Mouse (Mus musculus): Measurements from ENCODE around the gene Dnajb14. TPM values are rescaled to one million over a fixed set of nuclear protein-coding genes. Genes with fewer than 3 reads are reported as not detected.
A peak's percentile ranks its signal among the peaks of the same experiment; 100 is the strongest.

Dnajb14 gene
- polyA plus RNA-seq, 1 experiment from 2014 or later: 11.1 TPM

DNA sequence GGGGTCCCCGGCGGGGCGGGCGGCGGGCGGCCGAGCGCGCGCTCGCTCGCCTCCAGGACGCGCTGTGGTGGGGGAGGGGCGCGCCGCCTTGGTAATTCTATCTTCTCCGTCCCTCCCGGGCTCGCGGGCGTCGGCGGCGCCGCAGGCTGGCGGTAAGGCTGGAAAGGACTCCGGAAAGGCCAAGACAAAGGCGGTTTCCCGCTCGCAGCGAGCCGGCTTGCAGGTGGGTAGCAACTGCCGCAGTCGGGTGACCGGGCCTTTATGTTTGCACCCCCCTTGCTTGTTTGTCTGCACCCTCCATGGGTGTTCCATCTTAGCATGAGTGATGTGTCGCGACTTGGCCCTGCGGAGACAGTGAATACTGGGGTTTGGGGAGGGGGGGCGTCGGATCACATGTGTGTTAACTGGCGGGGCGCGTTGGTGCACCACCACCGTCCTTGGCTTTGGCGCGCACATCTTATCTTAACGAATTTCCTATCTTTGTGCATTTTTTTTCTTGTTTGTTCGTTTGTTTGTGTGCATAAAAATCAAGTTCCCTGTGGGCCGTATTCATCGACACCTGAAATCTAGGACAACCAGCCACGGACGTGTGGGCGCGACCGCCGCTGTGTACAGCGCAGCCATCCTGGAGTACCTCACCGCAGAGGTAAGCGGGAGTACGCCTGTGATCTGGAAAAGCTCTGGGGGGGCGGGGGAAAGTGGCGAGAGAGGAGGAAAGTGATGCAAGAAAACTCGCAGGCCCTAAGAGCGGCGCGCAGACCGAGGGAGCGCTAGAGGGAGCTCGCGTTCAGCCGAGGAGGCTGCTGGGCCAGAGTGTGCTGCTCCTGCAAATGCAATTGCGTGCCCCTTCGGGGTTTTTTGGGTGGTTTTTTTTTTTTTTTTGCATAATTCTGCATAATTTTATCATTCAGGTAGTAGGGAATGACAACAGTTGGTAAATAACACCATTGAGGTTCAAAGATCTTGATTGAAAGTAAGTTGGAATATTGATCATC is 2.2 kb upstream of the Dnajb14 start:
- peak overlapping the region; percentile 93 for H3K4me3 ChIP-seq (ENCODE audit: low read depth, low read length)
- peak overlapping the region; percentile 95 for H3K27ac ChIP-seq (ENCODE audit: low read depth, low read length)

DNA sequence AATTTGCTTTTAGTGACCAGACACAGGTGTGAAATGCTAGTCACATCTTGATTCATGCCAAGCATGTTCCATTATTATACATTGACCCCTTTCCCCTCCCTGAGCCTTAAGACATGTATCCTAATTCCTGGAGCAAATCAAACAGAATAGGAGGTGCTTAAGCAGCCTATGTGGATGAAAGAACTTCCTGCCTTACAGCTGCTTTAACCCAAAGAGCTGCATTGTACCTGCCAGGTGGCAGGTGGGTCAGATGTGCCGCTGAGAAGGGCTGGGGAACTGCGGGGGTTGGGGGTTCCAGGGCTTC is 390 bp upstream of the Dnajb14 start:
- Histone ChIP-seq H3K4me2 (replicated peaks; ENCODE audit: low read depth) (peak overlapping the region; percentile 78), H3K9ac (ENCODE audit: low read depth, low read length) (peak overlapping the region; percentile 95), H3K27me3 (replicated peaks; ENCODE audit: control insufficient read depth, insufficient read depth, low read length) (no peaks in the 10 kb centered on the region), H3K4me1 (replicated peaks; ENCODE audit: control insufficient read depth, insufficient read depth, low read length) (no peaks in the 10 kb centered on the region), H3K27ac (ENCODE audit: low read depth, low read length) (peak overlapping the region; percentile 98), H3K9me3 (ENCODE audit: control insufficient read depth) (no peaks in the 10 kb centered on the region), H3K4me3 (ENCODE audit: low read depth, low read length) (peak overlapping the region; percentile 61), H3K36me3 (ENCODE audit: control insufficient read depth, insufficient read depth) (no peaks in the 10 kb centered on the region)
- no peak for TF ChIP-seq CTCF (IDR thresholded peaks at IDR 0.05; ENCODE audit: low read depth)
- no peak for ATAC-seq
- WGBS: 0% methylated on average over 2 of the region's 2 CpGs

More for the DNA sequence above, 2.2 kb upstream of the Dnajb14 start:
- ATAC-seq: peak; percentile 51
- 0% methylated on average over 60 of the region's 74 CpGs for WGBS
- Histone ChIP-seq H3K4me1 (replicated peaks; ENCODE audit: control insufficient read depth, insufficient read depth, low read length) (0 out of 2 replicates have a peak, but pooled peaks cover 1% of the 10 kb centered on the region), H3K9me3 (ENCODE audit: control insufficient read depth) (no peaks in the 10 kb centered on the region), H3K27me3 (replicated peaks; ENCODE audit: control insufficient read depth, insufficient read depth, low read length) (no peaks in the 10 kb centered on the region), H3K9ac (ENCODE audit: low read depth, low read length) (peak overlapping the region; percentile 97), H3K4me2 (replicated peaks; ENCODE audit: low read depth) (peak overlapping the region; percentile 78), H3K36me3 (ENCODE audit: control insufficient read depth, insufficient read depth) (no peaks in the 10 kb centered on the region)
- peak; percentile 93 for TF ChIP-seq CTCF (IDR thresholded peaks at IDR 0.05; ENCODE audit: low read depth)

DNA sequence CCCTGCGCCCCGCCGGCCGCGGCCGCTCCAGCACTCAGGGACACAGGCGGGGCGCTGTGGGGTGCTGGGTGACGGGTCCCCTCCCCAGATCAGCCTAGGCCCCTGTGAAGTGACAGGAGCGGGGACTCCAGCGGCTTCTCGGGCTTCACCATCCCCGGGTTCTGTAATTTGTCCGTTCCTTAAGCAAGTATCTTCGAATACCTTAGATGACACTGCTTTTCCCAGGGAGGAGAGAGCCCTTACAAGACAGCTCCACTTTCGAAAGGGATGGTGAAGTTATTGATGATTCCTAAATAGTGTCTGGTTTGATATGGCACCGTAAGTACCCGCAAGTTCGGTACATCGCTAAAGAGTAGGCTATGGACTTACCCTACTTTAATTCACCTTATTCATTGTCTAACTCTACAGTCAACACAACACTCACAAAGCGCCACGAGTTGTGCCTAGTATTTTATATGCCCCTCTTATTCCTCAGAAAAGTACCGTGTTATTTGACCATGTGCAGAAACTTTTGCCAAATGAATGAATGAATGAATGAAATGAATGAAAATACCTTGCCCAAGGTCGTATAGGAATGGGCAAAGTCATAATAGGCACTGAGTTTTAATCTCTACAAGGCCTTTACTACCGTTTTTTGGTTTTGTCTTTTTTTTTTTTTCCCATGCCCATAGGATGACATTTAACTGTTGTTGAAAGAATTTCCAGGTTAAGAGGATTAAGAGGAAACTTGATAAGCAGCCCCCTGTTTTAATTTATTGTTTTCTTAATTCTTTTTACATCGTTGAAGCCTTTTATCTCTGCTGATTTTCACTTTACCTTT is 829 bp downstream of the Dnajb14 start:
- WGBS: 3% methylated on average over 23 of the region's 26 CpGs
- Histone ChIP-seq H3K4me2 (replicated peaks; ENCODE audit: low read depth) (peak overlapping the region; percentile 78), H3K9me3 (ENCODE audit: control insufficient read depth) (no peaks in the 10 kb centered on the region), H3K27ac (ENCODE audit: low read depth, low read length) (peak overlapping the region; percentile 98), H3K9ac (ENCODE audit: low read depth, low read length) (peak overlapping the region; percentile 95), H3K36me3 (ENCODE audit: control insufficient read depth, insufficient read depth) (no peaks in the 10 kb centered on the region), H3K27me3 (replicated peaks; ENCODE audit: control insufficient read depth, insufficient read depth, low read length) (no peaks in the 10 kb centered on the region), H3K4me1 (replicated peaks; ENCODE audit: control insufficient read depth, insufficient read depth, low read length) (no peaks in the 10 kb centered on the region), H3K4me3 (ENCODE audit: low read depth, low read length) (peak overlapping the region; percentile 61)
- no peak for TF ChIP-seq CTCF (IDR thresholded peaks at IDR 0.05; ENCODE audit: low read depth)
- no peak for ATAC-seq

DNA sequence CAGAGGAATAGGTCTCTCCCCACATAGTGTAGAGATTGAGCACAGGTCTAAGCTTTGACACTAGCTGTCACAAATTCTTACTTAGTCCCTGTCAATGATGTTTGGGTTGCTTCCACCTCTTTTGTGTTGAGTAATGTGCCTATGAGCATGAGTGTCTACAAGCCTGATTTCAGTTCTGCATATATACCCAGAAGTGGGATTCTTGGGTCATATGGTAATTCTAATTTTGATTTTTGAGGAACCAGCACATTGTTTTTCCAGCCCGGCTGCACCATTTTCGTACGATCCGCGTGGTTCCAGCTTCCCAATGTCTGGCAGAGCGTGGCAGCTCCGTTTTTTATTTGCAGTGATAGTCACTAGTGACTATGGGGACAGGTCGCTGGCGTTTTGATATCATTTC is 1.9 kb downstream of the Dnajb14 start:
- H3K36me3 ChIP-seq (ENCODE audit: control insufficient read depth, insufficient read depth): no peaks in the 10 kb centered on the region
- WGBS: 89% methylated on average over 9 of the region's 9 CpGs
- TF ChIP-seq CTCF (IDR thresholded peaks at IDR 0.05; ENCODE audit: low read depth): no peak
- H3K9me3 ChIP-seq (ENCODE audit: control insufficient read depth): no peaks in the 10 kb centered on the region
- H3K4me3 ChIP-seq (ENCODE audit: low read depth, low read length): no peak overlapping the region
- ATAC-seq: no peak
- H3K27me3 ChIP-seq (replicated peaks; ENCODE audit: control insufficient read depth, insufficient read depth, low read length): no peaks in the 10 kb centered on the region
- no peak overlapping the region for H3K9ac ChIP-seq (ENCODE audit: low read depth, low read length)
- H3K4me1 ChIP-seq (replicated peaks; ENCODE audit: control insufficient read depth, insufficient read depth, low read length): no peaks in the 10 kb centered on the region
- no peak overlapping the region for H3K27ac ChIP-seq (ENCODE audit: low read depth, low read length)
- H3K4me2 ChIP-seq (replicated peaks; ENCODE audit: low read depth): no peak overlapping the region

- ATAC-seq: no peak
Measured at GRCm38 (mm10) chr3:137879313-137879712, 11.8 kb downstream of the Dnajb14 start.

GRCm38 (mm10) chr3:137880109-137880748 is 12.8 kb downstream of the Dnajb14 start:
- no peak for TF ChIP-seq CTCF (IDR thresholded peaks at IDR 0.05; ENCODE audit: low read depth)
- Histone ChIP-seq H3K4me1 (replicated peaks; ENCODE audit: control insufficient read depth, insufficient read depth, low read length) (no peaks in the 10 kb centered on the region), H3K4me2 (replicated peaks; ENCODE audit: low read depth) (no peak overlapping the region), H3K9me3 (ENCODE audit: control insufficient read depth) (no peaks in the 10 kb centered on the region), H3K36me3 (ENCODE audit: control insufficient read depth, insufficient read depth) (no peaks in the 10 kb centered on the region), H3K27ac (ENCODE audit: low read depth, low read length) (no peak overlapping the region), H3K4me3 (ENCODE audit: low read depth, low read length) (no peak overlapping the region), H3K27me3 (replicated peaks; ENCODE audit: control insufficient read depth, insufficient read depth, low read length) (no peaks in the 10 kb centered on the region), H3K9ac (ENCODE audit: low read depth, low read length) (no peak overlapping the region)
- no peak for ATAC-seq
- WGBS: 78% methylated on average over 4 of the region's 4 CpGs

More at GRCm38 (mm10) chr3:137879313-137879712, 11.8 kb downstream of the Dnajb14 start:
- 58% methylated on average over 3 of the region's 3 CpGs for WGBS
- TF ChIP-seq CTCF (IDR thresholded peaks at IDR 0.05; ENCODE audit: low read depth): no peak
- Histone ChIP-seq H3K4me2 (replicated peaks; ENCODE audit: low read depth) (no peak overlapping the region), H3K4me1 (replicated peaks; ENCODE audit: control insufficient read depth, insufficient read depth, low read length) (no peaks in the 10 kb centered on the region), H3K27me3 (replicated peaks; ENCODE audit: control insufficient read depth, insufficient read depth, low read length) (no peaks in the 10 kb centered on the region), H3K9me3 (ENCODE audit: control insufficient read depth) (no peaks in the 10 kb centered on the region), H3K27ac (ENCODE audit: low read depth, low read length) (no peak overlapping the region), H3K4me3 (ENCODE audit: low read depth, low read length) (no peak overlapping the region), H3K36me3 (ENCODE audit: control insufficient read depth, insufficient read depth) (no peaks in the 10 kb centered on the region), H3K9ac (ENCODE audit: low read depth, low read length) (no peak overlapping the region)
